Mouse (Mus musculus) C2C12 (cell line): ENCODE results near the gene Cped1. TPM values are rescaled to one million over a fixed set of nuclear protein-coding genes. Genes with fewer than 3 reads are reported as not detected.
"Not testable (repeated sequence)": the region's sequence is repeated elsewhere in the genome, so short reads cannot be mapped to it uniquely, and the experiment has no call there.

ENCODE experiments used
- H3K27me3 ChIP-seq: one replicate; pipeline ENCODE4 v1.6.1; 2011; ENCODE audit not compliant: control insufficient read depth, insufficient read depth, insufficient read length
- H3K36me3 ChIP-seq: one replicate; pipeline ENCODE4 v1.6.1; 2011; ENCODE audit not compliant: control insufficient read depth, insufficient read depth
- H3K4me3 ChIP-seq: one replicate; pipeline ENCODE4 v1.5.1; 2011; ENCODE audit warnings: mild to moderate bottlenecking, control low read depth; ENCODE audit not compliant: poor library complexity, insufficient read depth, severe bottlenecking
- H3K79me2 ChIP-seq: one replicate; pipeline ENCODE4 v1.6.1; 2011; ENCODE audit not compliant: control insufficient read depth, insufficient read depth
- H3K79me3 ChIP-seq: one replicate; pipeline ENCODE4 v1.6.1; 2011; ENCODE audit warnings: low read depth, control low read depth
- H3ac ChIP-seq: one replicate; pipeline ENCODE3; 2011; ENCODE audit warnings: low read depth; ENCODE audit not compliant: control insufficient read depth, insufficient read length
- CEBPB ChIP-seq: IDR thresholded peaks from one replicate; pipeline ENCODE4 v1.6.1; 2011; ENCODE audit warnings: low read depth, mild to moderate bottlenecking, control low read depth, moderate library complexity
- CTCF ChIP-seq: IDR thresholded peaks from one replicate; pipeline ENCODE4 v1.5.1; 2011; ENCODE audit not compliant: control insufficient read depth, insufficient read depth, insufficient read length
- FOSL1 ChIP-seq: IDR thresholded peaks from one replicate; pipeline ENCODE4 v1.8.0; 2011; ENCODE audit warnings: mild to moderate bottlenecking, low read length; ENCODE audit not compliant: poor library complexity, insufficient read depth, severe bottlenecking
- MAX ChIP-seq: IDR thresholded peaks from one replicate; pipeline ENCODE4 v1.6.1; 2011; ENCODE audit warnings: mild to moderate bottlenecking, control low read depth
- MYOD1 ChIP-seq: IDR thresholded peaks from one replicate; pipeline ENCODE4 v1.6.1; 2011; ENCODE audit warnings: low read depth; ENCODE audit not compliant: control insufficient read depth, insufficient read length
- MYOG ChIP-seq: IDR thresholded peaks from one replicate; pipeline ENCODE4 v1.6.1; 2011; ENCODE audit not compliant: control insufficient read depth, insufficient read length; ENCODE audit errors: extremely low read depth
- USF1 ChIP-seq: IDR thresholded peaks from one replicate; pipeline ENCODE4 v1.6.1; 2011; ENCODE audit warnings: low read depth, mild to moderate bottlenecking, control low read depth, moderate library complexity
- polyA plus RNA-seq: library from polyadenylated mRNA; unstranded; fragments of >200 nt; fragmentation: generic; extraction: Trizol; gene quantifications from one replicate; pipeline ENCODE4 v1.2.1, GENCODE M21; 2012; ENCODE audit warnings: missing spikeins

Gene Cped1
- polyA plus RNA-seq, 1 experiment = 1.2 TPM

GRCm38 (mm10) chr6:22104211-22104610 lies 118.5 kb downstream of the Cped1 start:
- TF ChIP-seq MAX (no peak), CEBPB (no peak), CTCF (no peak), MYOG (no peak), USF1 (no peak), FOSL1 (no peak), MYOD1 (no peak)
- no peaks in the 10 kb centered on the region for H3K36me3 ChIP-seq
- H3K27me3 ChIP-seq = no peaks in the 10 kb centered on the region
- H3K79me3 ChIP-seq = no peaks in the 10 kb centered on the region
- no peak overlapping the region for H3K4me3 ChIP-seq
- H3ac ChIP-seq = no peak overlapping the region
- no peaks in the 10 kb centered on the region for H3K79me2 ChIP-seq

DNA sequence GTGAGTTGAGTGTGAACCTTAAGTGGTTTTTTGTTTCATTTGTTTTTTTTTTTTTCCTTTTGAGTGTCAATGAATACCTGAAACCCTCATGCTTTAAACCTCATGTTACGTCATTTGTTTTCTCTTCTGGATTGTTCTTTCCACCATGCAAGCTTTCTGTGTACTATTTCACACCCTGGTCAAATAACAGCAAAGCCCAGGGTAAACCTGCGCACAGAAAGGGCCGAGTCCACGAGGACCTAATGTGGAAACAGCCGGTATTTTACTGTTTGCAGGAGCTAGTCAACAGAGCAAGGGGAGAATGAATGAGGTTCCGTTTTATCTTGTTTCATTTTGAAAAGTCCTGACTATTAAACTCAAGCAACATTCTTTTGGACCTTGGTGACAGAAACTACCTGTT lies 128.4 kb downstream of the Cped1 start:
- Histone ChIP-seq H3K79me2 (no peaks in the 10 kb centered on the region), H3K4me3 (no peak overlapping the region), H3K79me3 (no peaks in the 10 kb centered on the region), H3K27me3 (no peaks in the 10 kb centered on the region), H3K36me3 (no peaks in the 10 kb centered on the region), H3ac (no peak overlapping the region)
- TF ChIP-seq MYOD1 (no peak), MAX (no peak), FOSL1 (no peak), USF1 (no peak), CEBPB (no peak), MYOG (no peak), CTCF (no peak)

- no peaks in the 10 kb centered on the region for H3K79me2 ChIP-seq
- H3K4me3 ChIP-seq = no peak overlapping the region
- H3ac ChIP-seq = no peak overlapping the region
- no peaks in the 10 kb centered on the region for H3K27me3 ChIP-seq
- TF ChIP-seq CTCF (no peak), FOSL1 (no peak), USF1 (no peak), MAX (no peak), MYOG (no peak), MYOD1 (no peak), CEBPB (no peak)
- H3K79me3 ChIP-seq = no peaks in the 10 kb centered on the region
- no peaks in the 10 kb centered on the region for H3K36me3 ChIP-seq
Observed at GRCm38 (mm10) chr6:22116679-22117078, 131.0 kb downstream of the Cped1 start.

- H3K27me3 ChIP-seq = no peaks in the 10 kb centered on the region
- no peak overlapping the region for H3ac ChIP-seq
- H3K79me3 ChIP-seq = no peaks in the 10 kb centered on the region
- H3K79me2 ChIP-seq = no peaks in the 10 kb centered on the region
- H3K4me3 ChIP-seq = no peak overlapping the region
- TF ChIP-seq CTCF = peak; percentile 16
- no peak for TF ChIP-seq MYOD1
- H3K36me3 ChIP-seq = no peaks in the 10 kb centered on the region
Observed at GRCm38 (mm10) chr6:22122080-22122479, 136.4 kb downstream of the Cped1 start.

DNA sequence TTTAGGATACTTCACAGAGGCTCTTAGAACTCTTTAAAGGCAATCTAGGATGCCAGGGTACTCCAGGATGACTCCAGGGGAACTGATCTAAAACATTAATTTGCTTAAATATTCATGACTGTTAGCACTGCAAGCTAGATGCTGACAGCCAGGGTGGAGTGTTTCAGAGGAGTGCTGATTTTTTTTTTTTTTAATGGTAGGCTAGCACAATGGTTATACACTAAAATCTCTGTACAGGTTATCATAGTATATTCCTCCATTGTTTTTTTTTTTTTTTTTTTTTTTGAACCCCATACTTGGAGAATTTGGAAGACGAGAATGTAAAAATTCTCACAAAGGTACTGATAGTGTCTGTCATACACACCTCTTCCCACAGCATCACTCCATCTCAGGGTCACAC lies 137.0 kb downstream of the Cped1 start:
- Histone ChIP-seq H3K36me3 (no peaks in the 10 kb centered on the region), H3K79me3 (no peaks in the 10 kb centered on the region), H3ac (no peak overlapping the region), H3K27me3 (no peaks in the 10 kb centered on the region), H3K4me3 (no peak overlapping the region), H3K79me2 (no peaks in the 10 kb centered on the region)
- TF ChIP-seq USF1 (no peak), FOSL1 (no peak), CTCF (no peak)

- no peaks in the 10 kb centered on the region for H3K79me3 ChIP-seq
- H3ac ChIP-seq = no peak overlapping the region
- no peaks in the 10 kb centered on the region for H3K27me3 ChIP-seq
- no peaks in the 10 kb centered on the region for H3K79me2 ChIP-seq
- no peak for TF ChIP-seq FOSL1
- TF ChIP-seq MAX = no peak
- no peak for TF ChIP-seq CEBPB
- no peak for TF ChIP-seq MYOD1
- TF ChIP-seq USF1 = no peak
- no peak for TF ChIP-seq MYOG
- no peak for TF ChIP-seq CTCF
- no peaks in the 10 kb centered on the region for H3K36me3 ChIP-seq
- no peak overlapping the region for H3K4me3 ChIP-seq
Observed at GRCm38 (mm10) chr6:22123332-22123731, 137.6 kb downstream of the Cped1 start.

DNA sequence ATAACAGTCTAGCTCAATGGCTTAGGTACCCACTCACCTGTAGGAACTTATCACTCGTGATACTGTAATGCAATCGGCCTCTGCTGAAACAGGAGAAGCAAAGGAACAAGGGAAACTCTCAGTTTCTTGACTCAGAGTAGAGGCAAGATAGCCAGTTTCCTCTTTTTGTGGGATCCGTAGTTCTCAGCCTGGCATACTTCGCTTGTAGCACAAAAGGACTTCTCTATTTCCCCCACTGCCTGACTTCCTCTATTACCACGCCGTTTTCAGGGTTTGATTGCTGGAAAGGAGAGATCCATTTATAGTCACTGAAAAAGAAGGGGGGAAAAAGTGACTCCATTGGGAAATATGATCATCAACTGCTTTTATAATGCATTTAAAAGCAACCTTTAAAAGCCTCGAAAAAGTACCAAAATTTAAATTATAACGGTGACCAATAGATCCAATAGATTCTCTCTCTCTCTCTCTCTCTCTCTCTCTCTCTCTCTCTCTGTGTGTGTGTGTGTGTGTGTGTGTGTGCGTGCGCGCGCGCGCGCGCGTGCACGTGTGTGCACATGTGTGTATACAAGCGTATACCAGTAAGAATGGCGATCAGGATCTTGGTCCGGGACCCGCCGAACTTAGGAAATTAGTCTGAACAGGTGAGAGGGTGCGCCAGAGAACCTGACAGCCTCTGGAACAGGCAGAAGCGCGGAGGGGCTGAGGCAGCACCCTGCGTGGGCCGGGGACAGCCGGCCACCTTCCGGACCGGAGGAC lies 139.0 kb downstream of the Cped1 start:
- H3K4me3 ChIP-seq, H3K79me2 ChIP-seq, H3K36me3 ChIP-seq, H3ac ChIP-seq, H3K27me3 ChIP-seq, H3K79me3 ChIP-seq: not testable (repeated sequence)
